Mouse (Mus musculus): ENCODE data around the gene Fry. TPM values are rescaled to one million over a fixed set of nuclear protein-coding genes. Genes with fewer than 3 reads are reported as not detected.

Fry gene
- total RNA-seq, 1 experiment from 2014 or later, result 51.4 TPM

GRCm38 (mm10) chr5:150514027-150514426 lies 395.6 kb downstream of the Fry start:
- ATAC-seq (replicated peaks; ENCODE audit: insufficient number of reproducible peaks, low FRiP score, low TSS enrichment, poor library complexity, severe bottlenecking), result no peak

DNA sequence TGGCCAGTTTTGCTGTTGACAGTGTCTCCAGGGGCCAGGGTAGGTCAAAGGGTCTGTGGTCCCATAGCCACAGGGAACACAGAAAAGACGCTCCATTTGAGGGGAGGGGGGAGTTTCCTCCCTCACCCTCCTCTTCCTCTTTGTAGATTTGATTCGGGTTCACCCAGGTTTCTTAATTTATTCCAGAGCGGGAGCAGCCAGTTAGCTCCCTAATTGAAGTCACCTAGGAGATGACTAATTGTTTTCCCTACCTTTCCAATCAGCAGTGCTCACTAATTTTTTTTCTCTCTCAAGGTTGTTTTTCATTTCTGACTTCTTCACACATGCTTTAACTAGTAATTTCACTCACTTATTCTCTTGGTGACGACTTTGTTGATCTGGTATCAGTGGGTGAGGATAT lies 399.6 kb downstream of the Fry start, which contains the start of gene Zar1l:
Gene Zar1l, minus strand, starts transcription at position 101 of the 400 bp plus-strand sequence.
- no peak for ATAC-seq (replicated peaks; ENCODE audit: insufficient number of reproducible peaks, low FRiP score, low TSS enrichment, poor library complexity, severe bottlenecking)

GRCm38 (mm10) chr5:150519551-150519950 lies 401.1 kb downstream of the Fry start:
- ATAC-seq (replicated peaks; ENCODE audit: insufficient number of reproducible peaks, low FRiP score, low TSS enrichment, poor library complexity, severe bottlenecking), result no peak

DNA sequence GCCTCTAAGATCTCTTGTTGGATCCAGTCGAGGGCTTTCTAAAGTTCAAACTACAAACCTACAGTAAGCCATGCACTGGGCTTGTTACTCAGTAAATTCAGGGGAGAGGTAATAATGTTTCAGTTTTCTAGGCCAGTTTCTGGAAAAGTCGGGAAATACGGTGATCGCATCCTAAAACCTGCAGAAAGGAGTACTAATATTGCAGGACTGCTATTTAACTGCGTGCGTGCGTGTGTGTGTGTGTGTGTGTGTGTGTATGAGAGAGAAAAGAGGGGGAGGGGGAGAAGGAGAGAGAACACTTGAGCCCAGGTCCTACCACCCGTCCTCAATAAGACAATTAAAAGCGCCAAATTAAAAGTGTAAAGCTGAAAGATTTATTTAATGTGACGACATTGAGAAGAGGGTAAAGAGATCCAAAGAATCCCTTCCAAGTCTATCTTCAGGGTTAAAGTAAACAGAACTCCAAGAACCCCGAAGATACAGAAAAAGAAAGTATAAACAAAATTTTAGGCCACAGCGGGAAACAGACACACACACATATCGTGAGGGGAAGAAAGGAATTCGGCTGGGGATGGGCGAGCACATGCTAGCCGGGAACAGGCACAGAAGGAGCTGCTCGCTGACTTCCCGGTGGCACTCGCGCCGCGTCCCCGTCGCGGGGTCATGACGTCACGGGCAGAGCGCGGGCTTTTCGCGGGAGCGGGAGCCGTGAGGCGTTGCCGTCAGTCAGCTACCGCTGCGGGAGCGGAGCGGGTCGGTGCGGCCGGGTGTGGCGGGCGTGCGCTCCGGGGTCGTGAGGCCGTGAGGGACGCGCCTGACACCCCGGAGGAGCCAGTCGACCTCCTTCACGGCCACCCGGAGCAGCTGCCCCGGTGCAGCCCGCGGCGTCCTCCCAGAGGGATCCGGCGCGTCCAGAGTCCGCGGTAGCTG lies 403.8 kb downstream of the Fry start, which contains the start of gene Brca2:
Gene Brca2, plus strand, starts transcription at position 694 of the 930 bp plus-strand sequence.
- ATAC-seq (replicated peaks; ENCODE audit: insufficient number of reproducible peaks, low FRiP score, low TSS enrichment, poor library complexity, severe bottlenecking), result peak; percentile 69

- ATAC-seq (replicated peaks; ENCODE audit: insufficient number of reproducible peaks, low FRiP score, low TSS enrichment, poor library complexity, severe bottlenecking), result peak; percentile 16; the same call in 1 of the 2 replicates
Measured at GRCm38 (mm10) chr5:150522867-150523234, 404.4 kb downstream of the Fry start.

- no peak for ATAC-seq (replicated peaks; ENCODE audit: insufficient number of reproducible peaks, low FRiP score, low TSS enrichment, poor library complexity, severe bottlenecking)
Measured at GRCm38 (mm10) chr5:150525239-150525638, 406.8 kb downstream of the Fry start.

DNA sequence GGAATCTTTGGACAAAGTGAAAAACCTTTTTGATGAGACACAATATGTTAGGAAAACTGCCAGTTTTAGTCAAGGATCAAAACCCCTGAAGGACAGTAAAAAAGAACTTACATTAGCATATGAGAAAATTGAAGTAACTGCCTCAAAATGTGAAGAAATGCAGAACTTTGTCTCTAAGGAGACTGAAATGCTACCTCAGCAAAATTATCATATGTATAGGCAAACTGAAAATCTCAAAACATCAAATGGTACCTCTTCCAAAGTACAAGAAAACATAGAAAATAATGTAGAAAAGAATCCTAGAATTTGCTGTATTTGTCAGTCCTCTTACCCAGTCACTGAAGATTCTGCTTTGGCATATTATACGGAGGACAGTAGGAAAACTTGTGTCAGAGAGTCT lies 422.9 kb downstream of the Fry start:
- ATAC-seq (replicated peaks; ENCODE audit: insufficient number of reproducible peaks, low FRiP score, low TSS enrichment, poor library complexity, severe bottlenecking), result no peak

GRCm38 (mm10) chr5:150543184-150543583 lies 424.7 kb downstream of the Fry start:
- no peak for ATAC-seq (replicated peaks; ENCODE audit: insufficient number of reproducible peaks, low FRiP score, low TSS enrichment, poor library complexity, severe bottlenecking)

Other genes starting within 250 kb of the Fry start
- not detected in 3 replicates for gene Rxfp2, start 100.0 kb upstream of the Fry start, total RNA-seq (2017)

Measured in monocyte, adult 5-6 weeks (primary cell).